Mouse (Mus musculus) heart, adult 8-10 months (tissue): Measurements from ENCODE around the gene Nudt8. TPM values are rescaled to one million over a fixed set of nuclear protein-coding genes. Genes with fewer than 3 reads are reported as not detected.
"Not testable (repeated sequence)": the region's sequence is repeated elsewhere in the genome, so short reads cannot be mapped to it uniquely, and the experiment has no call there.

Experiments
- DNase-seq: peaks from one replicate; pipeline ENCODE4 v3.0.0; 2022; ENCODE audit warnings: low spot score
- total RNA-seq, 4 experiments: library from RNA; stranded (reverse); gene quantifications; 2 replicates each; pipeline ENCODE4 v1.2.4; 2022

Nudt8 gene
- 100 to 1,000 TPM; 134 to 165 (median 153) TPM for total RNA-seq

- DNase-seq: peak; percentile 98
Observed at GRCm38 (mm10) chr19:4000119-4000900, at the start of gene Nudt8, which contains the start of gene Gm49405. TSS of gene Nudt8 (plus strand) at chr19:4000580. TSS of gene Gm49405 (plus strand) at chr19:4000626.

- no peak for DNase-seq
Observed at GRCm38 (mm10) chr19:3951461-3951860, 48.9 kb upstream of the Nudt8 start.

- no peak for DNase-seq
Observed at GRCm38 (mm10) chr19:3952099-3952498, 48.3 kb upstream of the Nudt8 start.

- DNase-seq: no peak
Observed at GRCm38 (mm10) chr19:3955033-3955432, 45.3 kb upstream of the Nudt8 start.

- DNase-seq: no peak
Observed at GRCm38 (mm10) chr19:3955804-3956203, 44.6 kb upstream of the Nudt8 start.

- DNase-seq: not testable (repeated sequence)
Observed at GRCm38 (mm10) chr19:3957296-3958036, 42.9 kb upstream of the Nudt8 start.

- no peak for DNase-seq
Observed at GRCm38 (mm10) chr19:3958470-3958869, 41.9 kb upstream of the Nudt8 start, which contains the start of gene Aldh3b3. TSS of gene Aldh3b3 (plus strand) at chr19:3958645.

- no peak for DNase-seq
Observed at GRCm38 (mm10) chr19:3959030-3959429, 41.4 kb upstream of the Nudt8 start.

- no peak for DNase-seq
Observed at GRCm38 (mm10) chr19:3960211-3960610, 40.2 kb upstream of the Nudt8 start.

GRCm38 (mm10) chr19:3961805-3962204 is 38.6 kb upstream of the Nudt8 start:
- not testable (repeated sequence) for DNase-seq

- DNase-seq: no peak
Observed at GRCm38 (mm10) chr19:3962469-3962868, 37.9 kb upstream of the Nudt8 start.

GRCm38 (mm10) chr19:3964030-3964429 is 36.4 kb upstream of the Nudt8 start:
- DNase-seq: no peak

GRCm38 (mm10) chr19:3966330-3967075 is 33.9 kb upstream of the Nudt8 start:
- no peak for DNase-seq

GRCm38 (mm10) chr19:3967258-3967657 is 33.1 kb upstream of the Nudt8 start:
- DNase-seq: no peak

GRCm38 (mm10) chr19:3972229-3972628 is 28.2 kb upstream of the Nudt8 start, which contains the start of gene Aldh3b2:
TSS of gene Aldh3b2 (plus strand) at chr19:3972328.
- DNase-seq: no peak

- not testable (repeated sequence) for DNase-seq
Observed at GRCm38 (mm10) chr19:3974608-3975007, 25.8 kb upstream of the Nudt8 start.

- DNase-seq: no peak
Observed at GRCm38 (mm10) chr19:3975866-3976265, 24.5 kb upstream of the Nudt8 start.

- peak; percentile 80 for DNase-seq
Observed at GRCm38 (mm10) chr19:3980309-3980708, 20.1 kb upstream of the Nudt8 start.

GRCm38 (mm10) chr19:3980917-3981316 is 19.5 kb upstream of the Nudt8 start:
- no peak for DNase-seq

- DNase-seq: no peak
Observed at GRCm38 (mm10) chr19:3983527-3984200, 16.7 kb upstream of the Nudt8 start.

- DNase-seq: peak; percentile 51
Observed at GRCm38 (mm10) chr19:3985261-3985681, 15.1 kb upstream of the Nudt8 start.
